Mouse (Mus musculus): ENCODE results near the gene Lrrk2.

Gene Lrrk2

GRCm38 (mm10) chr15:91685880-91686563 lies 13.0 kb downstream of the Lrrk2 start:
- 82% methylated on average over 7 of the region's 7 CpGs for WGBS

GRCm38 (mm10) chr15:91690648-91691047 lies 17.7 kb downstream of the Lrrk2 start:
- WGBS, result 83% methylated on average over 9 of the region's 9 CpGs

GRCm38 (mm10) chr15:91693051-91693450 lies 20.1 kb downstream of the Lrrk2 start:
- 86% methylated on average over 1 of the region's 1 CpGs for WGBS

GRCm38 (mm10) chr15:91693856-91694255 lies 20.9 kb downstream of the Lrrk2 start:
- 95% methylated on average over 2 of the region's 2 CpGs for WGBS

DNA sequence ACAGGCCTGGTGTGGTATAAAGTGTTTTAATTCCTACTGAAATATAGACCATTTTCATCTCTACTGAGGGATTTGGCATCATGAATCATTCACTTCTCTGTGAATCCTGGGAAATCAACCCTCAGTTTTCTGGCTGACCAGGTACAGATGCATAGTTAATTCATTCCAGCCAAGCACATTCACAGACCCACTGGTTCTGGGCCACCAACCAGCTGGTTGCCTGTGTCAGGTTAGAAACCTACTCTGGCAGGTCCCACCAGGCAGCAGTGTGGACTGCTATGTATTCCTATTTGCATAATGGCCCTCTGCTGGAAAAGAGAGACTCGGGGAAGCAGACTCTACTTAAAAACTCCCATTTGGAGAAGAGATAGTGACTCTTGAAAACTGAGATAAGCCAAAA lies 27.9 kb downstream of the Lrrk2 start:
- 45% methylated on average over 1 of the region's 1 CpGs for WGBS

GRCm38 (mm10) chr15:91702991-91703715 lies 30.2 kb downstream of the Lrrk2 start:
- 18% methylated on average over 8 of the region's 8 CpGs for WGBS

- 95% methylated on average over 7 of the region's 7 CpGs for WGBS
These were observed 31.1 kb downstream of the Lrrk2 start for GRCm38 (mm10) chr15:91704091-91704490.

DNA sequence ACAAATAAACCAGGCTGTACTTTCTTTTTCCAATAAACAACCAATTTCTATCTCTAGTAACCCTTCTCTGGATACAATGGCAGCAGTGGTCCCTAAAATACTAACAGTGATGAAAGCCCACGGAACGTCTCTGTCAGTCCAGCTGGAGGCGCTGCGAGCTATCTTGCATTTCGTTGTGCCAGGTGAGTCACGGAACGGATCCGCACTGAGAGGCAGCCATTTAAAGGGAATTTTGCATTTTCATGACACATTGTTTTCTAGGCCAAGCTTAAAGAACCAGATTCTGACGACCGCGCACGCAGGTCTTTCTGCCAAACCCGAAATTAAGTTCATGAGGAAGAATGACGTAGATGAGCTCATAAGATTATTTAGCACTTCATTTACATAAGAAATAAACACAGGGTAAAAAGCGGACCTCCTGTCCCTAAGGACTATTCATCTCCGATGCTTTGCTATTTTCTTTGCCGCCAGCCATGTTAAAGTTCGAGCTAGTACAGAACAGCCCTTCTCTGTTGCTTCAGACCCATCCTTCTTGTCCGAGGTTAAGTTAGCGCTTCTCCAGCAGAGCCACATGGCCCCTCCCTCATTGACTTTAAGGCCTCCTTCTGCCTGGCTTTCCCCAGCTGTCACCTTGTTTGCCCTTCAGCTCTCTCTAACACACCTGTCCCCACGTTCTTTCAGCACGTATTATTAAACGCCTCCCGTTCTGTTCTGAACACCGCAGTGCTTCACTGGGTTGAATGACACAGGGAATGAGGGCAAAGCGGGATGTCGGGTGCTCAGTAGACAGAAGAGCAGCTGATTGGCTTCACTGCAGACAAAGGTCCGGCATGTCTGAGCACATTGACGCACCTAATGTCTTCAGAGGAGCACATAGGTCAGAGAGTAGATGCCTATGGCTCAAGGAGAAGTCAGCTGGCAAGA lies 36.5 kb downstream of the Lrrk2 start:
- 50% methylated on average over 29 of the region's 29 CpGs for WGBS

DNA sequence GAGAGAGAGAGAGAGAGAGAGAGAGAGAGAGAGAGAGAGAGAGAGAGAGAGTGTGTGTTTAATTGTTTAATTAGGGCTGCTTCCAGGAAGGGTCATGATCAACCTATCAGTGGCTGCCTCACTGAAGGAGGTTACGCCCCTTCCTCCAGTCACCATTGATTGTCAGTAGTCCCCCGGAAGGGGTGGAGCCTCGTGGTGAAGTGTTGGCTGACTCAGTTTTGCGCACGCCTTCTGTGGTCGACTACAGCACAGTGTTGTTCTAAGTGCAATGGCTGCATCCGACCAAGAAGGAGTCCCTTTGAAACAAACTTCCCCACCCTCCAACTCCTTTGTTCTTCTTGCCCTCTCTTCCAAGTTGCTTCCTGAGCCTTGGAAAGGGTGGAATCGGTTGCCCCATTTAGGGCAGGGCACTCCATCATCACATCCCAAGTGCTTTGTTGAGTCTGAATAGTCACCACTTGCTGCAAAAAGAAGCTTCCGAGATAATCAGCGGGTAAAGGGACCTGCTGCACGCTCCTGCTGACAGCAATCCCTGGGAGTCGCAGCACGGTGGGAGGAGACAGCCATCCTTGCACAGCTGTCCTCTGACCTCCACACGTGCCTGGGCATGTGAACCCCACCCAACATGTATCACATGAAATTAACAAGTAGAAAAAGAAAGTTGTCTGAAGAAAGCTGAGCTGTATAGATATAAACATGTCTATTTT lies 62.4 kb downstream of the Lrrk2 start:
- WGBS, result 84% methylated on average over 14 of the region's 14 CpGs

- 51% methylated on average over 15 of the region's 15 CpGs for WGBS
These were observed 64.0 kb downstream of the Lrrk2 start for GRCm38 (mm10) chr15:91736791-91737533.

GRCm38 (mm10) chr15:91738808-91739207 lies 65.8 kb downstream of the Lrrk2 start:
- WGBS, result 69% methylated on average over 9 of the region's 9 CpGs

DNA sequence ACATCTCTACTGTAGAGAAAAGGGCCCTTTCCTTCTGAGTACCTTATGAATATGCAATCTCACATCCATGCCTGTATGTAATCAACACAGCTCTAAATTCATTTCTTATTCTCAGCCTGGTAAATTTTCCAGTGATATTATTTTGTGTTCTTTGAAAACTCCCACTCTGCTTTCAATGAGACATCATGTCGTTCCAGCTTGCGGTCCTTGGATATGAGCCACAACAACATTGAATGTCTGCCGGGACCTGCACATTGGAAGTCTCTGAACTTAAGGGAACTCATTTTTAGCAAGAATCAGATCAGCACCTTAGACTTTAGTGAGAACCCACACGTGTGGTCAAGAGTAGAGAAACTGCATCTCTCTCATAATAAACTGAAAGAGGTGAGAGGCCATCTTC lies 72.5 kb downstream of the Lrrk2 start:
- WGBS, result 52% methylated on average over 4 of the region's 4 CpGs

DNA sequence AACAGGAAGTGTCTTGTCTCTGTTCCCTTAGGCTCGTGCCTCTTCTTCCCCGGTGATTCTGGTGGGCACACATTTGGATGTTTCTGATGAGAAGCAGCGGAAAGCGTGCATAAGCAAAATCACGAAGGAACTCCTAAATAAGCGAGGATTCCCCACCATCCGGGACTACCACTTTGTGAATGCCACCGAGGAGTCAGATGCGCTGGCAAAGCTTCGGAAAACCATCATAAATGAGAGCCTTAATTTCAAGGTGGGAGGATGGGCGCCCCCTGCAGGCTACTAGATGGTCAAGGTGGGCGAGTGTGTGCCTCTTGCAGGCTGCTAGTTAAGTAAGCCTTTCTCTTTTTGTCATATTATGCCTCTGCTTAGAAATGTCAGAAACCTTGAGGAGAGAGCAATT lies 79.1 kb downstream of the Lrrk2 start:
- WGBS, result 38% methylated on average over 12 of the region's 12 CpGs

DNA sequence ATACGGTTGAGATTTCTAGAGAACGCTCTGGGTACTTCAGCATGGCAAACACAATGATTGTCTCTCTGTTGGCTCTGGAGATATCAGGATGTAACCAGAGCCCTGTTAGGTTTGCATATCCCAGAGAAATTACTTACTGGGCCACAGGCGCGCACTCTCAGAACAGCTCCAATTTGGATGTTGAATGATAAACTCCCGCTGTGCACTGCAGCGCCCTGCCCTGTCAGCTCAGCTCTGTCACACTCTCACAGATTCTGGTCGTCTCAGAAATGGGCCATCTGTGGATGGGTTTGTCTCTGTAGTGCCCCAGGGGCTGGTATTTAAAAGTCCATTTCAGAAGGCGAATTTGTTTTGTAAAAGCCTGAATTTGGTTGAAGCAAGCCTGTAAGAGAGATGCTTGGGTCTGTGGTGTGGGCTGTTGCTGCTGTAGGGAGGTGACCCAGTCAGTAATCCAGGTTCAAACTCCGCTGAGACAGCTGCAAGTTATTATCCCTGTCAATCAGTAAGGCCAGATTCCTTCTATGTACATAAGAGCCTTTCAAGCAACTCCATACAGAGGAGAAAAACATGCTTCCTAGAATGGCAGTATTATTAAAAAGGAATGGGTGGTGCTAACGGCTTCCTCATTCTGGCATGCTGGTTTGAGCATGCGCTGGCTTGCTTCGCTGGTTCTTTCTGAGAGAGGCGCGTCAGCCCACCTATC lies 80.6 kb downstream of the Lrrk2 start:
- WGBS, result 74% methylated on average over 14 of the region's 14 CpGs

DNA sequence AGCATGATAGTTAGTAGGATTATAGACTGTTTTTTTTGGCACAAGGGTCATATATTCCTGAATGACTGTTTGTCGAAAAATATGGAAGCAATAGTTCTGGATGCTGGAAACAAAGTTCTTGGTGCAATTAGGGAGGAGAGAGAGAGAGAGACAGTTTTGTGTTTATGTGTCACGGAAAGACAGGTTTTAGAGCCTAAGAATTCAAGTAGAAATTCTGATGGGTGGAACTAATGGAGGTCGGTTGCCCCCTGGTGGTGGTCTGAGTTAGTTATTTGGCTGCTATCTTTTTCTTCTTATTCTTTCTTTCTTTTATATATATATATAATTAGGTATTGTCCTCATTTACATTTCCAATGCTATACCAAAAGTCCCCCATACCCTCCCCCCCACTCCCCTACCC lies 81.6 kb downstream of the Lrrk2 start:
- 15% methylated on average over 3 of the region's 3 CpGs for WGBS

DNA sequence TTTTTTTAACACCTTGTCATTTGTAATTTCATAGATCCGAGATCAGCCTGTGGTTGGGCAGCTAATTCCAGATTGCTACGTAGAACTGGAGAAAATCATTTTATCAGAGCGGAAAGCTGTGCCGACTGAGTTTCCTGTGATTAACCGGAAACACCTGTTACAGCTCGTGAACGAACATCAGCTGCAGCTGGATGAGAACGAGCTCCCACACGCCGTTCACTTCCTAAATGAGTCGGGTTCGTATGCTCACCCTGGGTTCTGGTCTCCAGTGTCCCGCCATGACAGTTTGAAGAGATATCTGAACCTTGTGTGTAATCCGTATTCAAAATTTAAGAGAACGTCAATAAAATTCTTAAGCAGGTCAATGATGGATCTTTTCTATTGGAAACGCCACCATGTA lies 82.8 kb downstream of the Lrrk2 start:
- 89% methylated on average over 16 of the region's 16 CpGs for WGBS

DNA sequence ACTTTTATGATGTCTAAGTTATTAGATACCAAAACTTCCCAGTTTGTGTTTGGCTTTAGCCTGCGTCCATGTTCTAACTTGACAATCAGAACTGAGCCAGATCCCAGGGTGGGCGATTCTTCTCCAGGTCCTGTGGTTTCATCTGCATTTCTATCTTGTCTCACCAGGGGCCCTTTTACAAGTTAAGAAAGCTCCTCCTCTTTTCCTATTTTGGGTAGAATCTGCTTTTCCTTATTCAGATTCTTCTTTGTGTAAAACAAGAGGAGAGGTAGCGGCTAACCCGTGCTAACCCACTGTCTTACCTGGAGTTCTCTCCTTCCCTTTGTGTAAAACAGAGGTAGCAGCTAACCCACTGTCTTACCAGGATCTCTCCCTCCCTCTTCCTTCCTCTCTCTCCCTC lies 99.1 kb downstream of the Lrrk2 start:
- 83% methylated on average over 4 of the region's 4 CpGs for WGBS

DNA sequence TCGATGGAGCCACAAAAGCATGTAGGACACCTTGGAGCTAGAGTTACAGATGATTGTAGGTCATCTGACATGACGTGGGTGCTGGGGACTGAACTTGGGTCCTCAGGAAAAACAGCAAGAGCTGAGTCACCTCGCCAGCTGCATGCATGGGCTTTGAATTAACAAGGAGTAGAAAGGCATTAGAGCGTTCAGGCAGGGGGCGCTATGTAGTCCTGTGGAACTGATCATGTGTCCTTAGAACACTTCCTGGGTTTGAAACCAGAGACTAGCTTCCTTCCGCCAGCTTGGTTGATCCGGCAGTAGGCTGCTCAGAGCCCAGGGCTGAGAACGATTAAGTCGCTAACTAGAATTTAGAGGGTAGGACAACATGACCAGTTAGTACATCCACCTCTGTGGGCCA lies 106.2 kb downstream of the Lrrk2 start:
- 93% methylated on average over 9 of the region's 9 CpGs for WGBS

GRCm38 (mm10) chr15:91781172-91781571 lies 108.2 kb downstream of the Lrrk2 start:
- WGBS, result 31% methylated on average over 6 of the region's 6 CpGs

DNA sequence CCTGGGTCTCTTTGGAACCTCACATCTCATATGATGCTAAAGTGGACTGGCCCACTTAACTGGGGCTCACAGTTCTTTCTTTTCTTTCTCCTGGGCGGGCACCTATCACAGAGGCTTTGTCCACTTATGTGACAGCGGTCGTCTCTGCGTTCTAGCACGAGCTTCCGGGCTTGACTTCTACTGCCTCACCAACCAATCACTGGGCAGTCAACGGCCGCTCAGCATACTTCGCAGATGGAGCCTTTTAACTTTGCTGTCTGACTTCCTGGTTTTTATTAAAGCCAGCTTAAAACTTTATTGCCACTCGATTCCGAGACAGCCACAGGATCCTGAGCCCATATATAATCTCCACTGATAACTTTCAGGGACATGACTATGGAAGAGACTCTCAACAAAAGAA lies 115.4 kb downstream of the Lrrk2 start:
- WGBS, result 94% methylated on average over 11 of the region's 11 CpGs
